Mouse (Mus musculus): ENCODE measurements around the gene Bace1. TPM values are rescaled to one million over a fixed set of nuclear protein-coding genes. Genes with fewer than 3 reads are reported as not detected.

The Bace1 gene
- polyA plus RNA-seq, 1 experiment from 2014 or later = 33.5 TPM

DNA sequence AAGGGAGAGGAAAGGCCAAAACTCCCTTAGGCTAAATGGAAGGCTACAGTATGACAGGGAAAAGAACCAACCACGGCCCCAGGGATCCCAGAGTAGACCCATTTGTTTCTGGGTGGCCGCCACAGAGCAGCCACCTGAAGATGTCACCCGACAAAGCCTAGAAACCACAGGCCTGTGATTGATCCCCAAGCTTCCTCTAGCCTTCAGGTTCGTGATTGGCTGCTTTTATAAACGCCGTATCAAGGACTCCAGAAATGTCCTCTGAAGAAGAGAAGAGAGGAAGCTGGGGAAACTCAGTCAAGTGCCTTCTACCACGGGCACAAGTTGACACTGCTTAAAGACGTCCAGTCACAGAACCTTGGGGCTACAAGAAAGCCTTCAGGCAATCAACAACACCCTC lies 30.6 kb upstream of the Bace1 start:
- H3K9ac ChIP-seq = no peak overlapping the region
- H3K9me3 ChIP-seq (replicated peaks) = no peaks in the 10 kb centered on the region
- peaks cover 46% of the 10 kb centered on the region for H3K36me3 ChIP-seq (ENCODE audit: poor library complexity, severe bottlenecking)
- H3K27ac ChIP-seq = no peak overlapping the region
- H3K4me3 ChIP-seq = no peak overlapping the region
- no peaks in the 10 kb centered on the region for H3K27me3 ChIP-seq
- ATAC-seq = no peak
- no peak overlapping the region for H3K4me2 ChIP-seq
- 88% methylated on average over 8 of the region's 8 CpGs for WGBS
- H3K4me1 ChIP-seq = no peaks in the 10 kb centered on the region

- Histone ChIP-seq H3K27ac (no peak overlapping the region), H3K4me1 (peaks cover 6% of the 10 kb centered on the region), H3K9me3 (replicated peaks) (no peaks in the 10 kb centered on the region), H3K36me3 (ENCODE audit: poor library complexity, severe bottlenecking) (peaks cover 42% of the 10 kb centered on the region), H3K27me3 (no peaks in the 10 kb centered on the region), H3K4me2 (no peak overlapping the region), H3K9ac (no peak overlapping the region), H3K4me3 (no peak overlapping the region)
- ATAC-seq = no peak
- 80% methylated on average over 5 of the region's 5 CpGs for WGBS
These were observed 26.4 kb upstream of the Bace1 start for GRCm38 (mm10) chr9:45811946-45812345.

GRCm38 (mm10) chr9:45815113-45815512 lies 23.3 kb upstream of the Bace1 start:
- Histone ChIP-seq H3K4me1 (peaks cover 6% of the 10 kb centered on the region), H3K4me3 (no peak overlapping the region), H3K4me2 (no peak overlapping the region), H3K9me3 (replicated peaks) (no peaks in the 10 kb centered on the region), H3K27ac (peak overlapping the region; percentile 54), H3K36me3 (ENCODE audit: poor library complexity, severe bottlenecking) (peaks cover 30% of the 10 kb centered on the region), H3K27me3 (no peaks in the 10 kb centered on the region), H3K9ac (no peak overlapping the region)
- no peak for ATAC-seq
- 61% methylated on average over 9 of the region's 9 CpGs for WGBS

GRCm38 (mm10) chr9:45815525-45815924 lies 22.9 kb upstream of the Bace1 start:
- H3K9me3 ChIP-seq (replicated peaks) = no peaks in the 10 kb centered on the region
- H3K27me3 ChIP-seq = no peaks in the 10 kb centered on the region
- no peak overlapping the region for H3K4me2 ChIP-seq
- ATAC-seq = no peak
- peak overlapping the region; percentile 54 for H3K27ac ChIP-seq
- peaks cover 30% of the 10 kb centered on the region for H3K36me3 ChIP-seq (ENCODE audit: poor library complexity, severe bottlenecking)
- H3K4me1 ChIP-seq = peaks cover 6% of the 10 kb centered on the region
- 92% methylated on average over 10 of the region's 10 CpGs for WGBS
- no peak overlapping the region for H3K4me3 ChIP-seq
- no peak overlapping the region for H3K9ac ChIP-seq

DNA sequence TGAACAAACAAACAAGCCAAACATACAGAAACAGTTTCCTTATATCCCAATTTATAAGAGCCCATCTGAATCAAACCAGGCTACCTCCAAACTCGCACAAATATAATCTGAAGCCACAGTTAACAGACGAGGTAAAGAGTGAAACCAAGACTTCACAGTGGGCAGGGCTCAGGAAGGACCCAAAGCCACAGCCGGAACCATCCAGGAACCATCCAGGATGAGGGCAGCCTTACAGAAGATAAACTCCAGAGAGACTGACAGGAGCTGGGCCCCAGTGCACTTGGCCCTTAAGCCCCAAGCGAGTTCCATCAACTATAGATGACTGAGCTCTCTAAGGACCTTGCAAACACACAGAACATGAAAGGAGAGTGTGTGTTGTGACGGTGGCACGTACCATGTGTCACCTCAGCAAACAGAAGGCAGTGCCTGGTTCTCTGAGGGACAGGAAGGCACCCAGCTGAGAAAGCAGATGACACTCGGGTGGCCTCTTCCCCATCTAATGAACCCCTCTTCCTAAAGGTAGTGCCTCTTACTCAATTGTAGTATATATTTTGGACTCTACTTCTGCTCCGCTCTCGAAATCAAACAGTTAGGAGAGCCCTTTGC lies 19.9 kb upstream of the Bace1 start:
- Histone ChIP-seq H3K27me3 (no peaks in the 10 kb centered on the region), H3K9me3 (replicated peaks) (no peaks in the 10 kb centered on the region), H3K36me3 (ENCODE audit: poor library complexity, severe bottlenecking) (peaks cover 40% of the 10 kb centered on the region), H3K4me2 (no peak overlapping the region), H3K4me1 (peaks cover 6% of the 10 kb centered on the region), H3K9ac (no peak overlapping the region), H3K4me3 (no peak overlapping the region), H3K27ac (no peak overlapping the region)
- ATAC-seq = no peak
- 91% methylated on average over 9 of the region's 9 CpGs for WGBS

DNA sequence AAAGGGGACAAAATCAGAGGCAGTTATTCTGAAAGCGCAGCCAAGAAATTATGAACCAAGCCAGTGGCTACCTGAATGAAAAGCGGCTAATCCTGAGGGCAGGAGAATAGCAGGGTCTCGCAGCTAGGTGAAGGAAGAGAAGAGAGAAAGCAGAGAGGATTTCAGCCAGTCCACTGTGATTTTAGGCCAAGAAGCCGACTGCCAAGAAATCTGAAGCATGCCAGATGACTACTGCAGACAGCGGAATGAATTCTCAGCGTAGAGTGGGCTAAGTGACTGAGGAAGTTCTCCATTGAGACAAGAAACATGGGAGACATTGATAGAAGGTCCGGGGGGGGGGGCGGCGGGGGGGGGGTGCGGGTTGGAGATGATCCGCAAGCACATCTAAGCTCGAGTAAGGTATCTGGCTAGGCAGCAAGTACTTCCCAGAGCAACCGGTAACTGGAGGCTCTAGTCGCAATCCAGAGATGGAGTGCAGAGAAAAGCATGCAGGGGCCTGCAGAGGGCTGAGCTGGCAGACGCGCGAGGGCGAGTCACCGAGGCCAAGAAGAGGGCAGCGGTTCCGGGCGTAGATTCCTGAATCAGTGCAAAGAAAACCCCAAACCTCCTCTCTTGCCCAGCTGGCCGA lies 10.6 kb upstream of the Bace1 start:
- Histone ChIP-seq H3K9ac (peak overlapping the region; percentile 81), H3K27ac (peak overlapping the region; percentile 58), H3K4me1 (peaks cover 10% of the 10 kb centered on the region), H3K4me2 (peak overlapping the region; percentile 79), H3K36me3 (ENCODE audit: poor library complexity, severe bottlenecking) (0 out of 2 replicates have a peak, but pooled peaks cover 2% of the 10 kb centered on the region), H3K9me3 (replicated peaks) (no peaks in the 10 kb centered on the region; the same call in 1 of the 2 replicates), H3K27me3 (no peaks in the 10 kb centered on the region), H3K4me3 (peak overlapping the region; percentile 77)
- WGBS = 5% methylated on average over 23 of the region's 23 CpGs
- ATAC-seq = no peak

GRCm38 (mm10) chr9:45828291-45828963 lies 10.0 kb upstream of the Bace1 start, which contains the start of gene Cep164:
Gene Cep164 (minus strand): TSS chr9:45828691.
- Histone ChIP-seq H3K27ac (peak within 1 kb of the TSS; percentile 58), H3K4me2 (peak within 1 kb of the TSS; percentile 79), H3K27me3 (no peaks in the 10 kb centered on the region), H3K4me3 (peak within 1 kb of the TSS; percentile 77), H3K4me1 (peaks cover 10% of the 10 kb centered on the region), H3K9me3 (replicated peaks) (no peaks in the 10 kb centered on the region; the same call in 1 of the 2 replicates), H3K9ac (peak within 1 kb of the TSS; percentile 81), H3K36me3 (ENCODE audit: poor library complexity, severe bottlenecking) (no peaks in the 10 kb centered on the region)
- under 1% methylated on average over 31 of the region's 31 CpGs for WGBS
- peak; percentile 97 for ATAC-seq

- Histone ChIP-seq H3K27me3 (no peaks in the 10 kb centered on the region), H3K4me3 (peak overlapping the region; percentile 77), H3K36me3 (ENCODE audit: poor library complexity, severe bottlenecking) (no peaks in the 10 kb centered on the region), H3K4me1 (peaks cover 10% of the 10 kb centered on the region), H3K27ac (no peak overlapping the region), H3K9me3 (replicated peaks) (no peaks in the 10 kb centered on the region; the same call in 1 of the 2 replicates), H3K9ac (no peak overlapping the region), H3K4me2 (peak overlapping the region; percentile 79)
- peak; percentile 72 for ATAC-seq
- WGBS = 27% methylated on average over 10 of the region's 10 CpGs
These were observed 9.3 kb upstream of the Bace1 start for GRCm38 (mm10) chr9:45829107-45829506.

GRCm38 (mm10) chr9:45832898-45833297 lies 5.5 kb upstream of the Bace1 start:
- Histone ChIP-seq H3K27ac (no peak overlapping the region), H3K9ac (no peak overlapping the region), H3K9me3 (replicated peaks) (no peaks in the 10 kb centered on the region; the same call in 1 of the 2 replicates), H3K36me3 (ENCODE audit: poor library complexity, severe bottlenecking) (no peaks in the 10 kb centered on the region), H3K4me2 (no peak overlapping the region), H3K4me3 (no peak overlapping the region), H3K27me3 (no peaks in the 10 kb centered on the region), H3K4me1 (peaks cover 4% of the 10 kb centered on the region; the same call in 1 of the 2 replicates)
- WGBS = 80% methylated on average over 2 of the region's 2 CpGs
- ATAC-seq = no peak

DNA sequence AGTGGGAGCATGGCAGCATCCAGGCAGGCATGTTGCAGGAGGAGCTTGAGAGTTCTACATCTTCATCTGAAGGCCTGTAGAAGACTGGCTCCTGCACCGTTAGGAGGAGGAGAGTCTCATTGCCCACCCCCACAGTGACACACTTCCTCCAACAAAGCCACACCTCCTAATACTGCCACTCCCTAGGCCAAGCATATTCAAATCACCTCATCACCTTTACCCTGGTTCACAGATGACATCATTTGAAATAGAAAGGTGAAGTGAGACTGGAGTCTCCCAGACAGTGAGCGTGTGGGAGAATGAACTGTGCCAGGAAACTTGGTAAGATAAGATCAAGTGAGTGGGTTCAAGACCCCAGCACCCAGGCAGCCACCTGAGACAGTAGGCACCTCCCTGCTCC lies 4.9 kb upstream of the Bace1 start:
- H3K4me2 ChIP-seq = no peak overlapping the region
- H3K4me1 ChIP-seq = peaks cover 6% of the 10 kb centered on the region; the same call in 1 of the 2 replicates
- no peak overlapping the region for H3K27ac ChIP-seq
- H3K4me3 ChIP-seq = no peak overlapping the region
- no peaks in the 10 kb centered on the region; the same call in 1 of the 2 replicates for H3K9me3 ChIP-seq (replicated peaks)
- no peaks in the 10 kb centered on the region for H3K36me3 ChIP-seq (ENCODE audit: poor library complexity, severe bottlenecking)
- 81% methylated on average over 2 of the region's 2 CpGs for WGBS
- ATAC-seq = no peak
- no peaks in the 10 kb centered on the region for H3K27me3 ChIP-seq
- H3K9ac ChIP-seq = no peak overlapping the region

GRCm38 (mm10) chr9:45838069-45838433 lies 329 bp upstream of the Bace1 start:
- Histone ChIP-seq H3K9ac (no peak overlapping the region), H3K27ac (no peak overlapping the region), H3K36me3 (ENCODE audit: poor library complexity, severe bottlenecking) (0 out of 2 replicates have a peak, but pooled peaks cover 3% of the 10 kb centered on the region), H3K9me3 (replicated peaks) (no peaks in the 10 kb centered on the region), H3K4me1 (peaks cover 41% of the 10 kb centered on the region), H3K4me3 (peak overlapping the region; percentile 79), H3K4me2 (peak overlapping the region; percentile 100), H3K27me3 (no peaks in the 10 kb centered on the region)
- 19% methylated on average over 4 of the region's 4 CpGs for WGBS
- ATAC-seq = no peak; the same call in 1 of the 2 replicates
